Mouse (Mus musculus): ENCODE results near the gene Igfbp2.

Igfbp2 gene

GRCm38 (mm10) chr1:72855729-72856128 is 31.4 kb downstream of the Igfbp2 start:
- no peak for DNase-seq (ENCODE audit: low spot score in 2 of 2)

GRCm38 (mm10) chr1:72856209-72856909 is 32.1 kb downstream of the Igfbp2 start:
- no peak for DNase-seq (ENCODE audit: low spot score in 2 of 2)

GRCm38 (mm10) chr1:72857142-72857541 is 32.8 kb downstream of the Igfbp2 start:
- DNase-seq (ENCODE audit: low spot score in 2 of 2): no peak

- no peak for DNase-seq (ENCODE audit: low spot score in 2 of 2)
These were observed 33.3 kb downstream of the Igfbp2 start for GRCm38 (mm10) chr1:72857631-72858030.

GRCm38 (mm10) chr1:72858286-72858685 is 34.0 kb downstream of the Igfbp2 start:
- no peak for DNase-seq (ENCODE audit: low spot score in 2 of 2)

- peak in 1 of 2 experiments; percentile 53 for DNase-seq (ENCODE audit: low spot score in 2 of 2)
These were observed 34.6 kb downstream of the Igfbp2 start for GRCm38 (mm10) chr1:72858874-72859273.

GRCm38 (mm10) chr1:72859963-72860362 is 35.7 kb downstream of the Igfbp2 start:
- DNase-seq (ENCODE audit: low spot score in 2 of 2): no peak

GRCm38 (mm10) chr1:72860502-72860901 is 36.2 kb downstream of the Igfbp2 start:
- DNase-seq (ENCODE audit: low spot score in 2 of 2): no peak

GRCm38 (mm10) chr1:72861702-72862101 is 37.4 kb downstream of the Igfbp2 start:
- DNase-seq (ENCODE audit: low spot score in 2 of 2): no peak

GRCm38 (mm10) chr1:72862248-72862647 is 37.9 kb downstream of the Igfbp2 start:
- DNase-seq (ENCODE audit: low spot score in 2 of 2): no peak

GRCm38 (mm10) chr1:72863692-72864091 is 39.4 kb downstream of the Igfbp2 start:
- DNase-seq (ENCODE audit: low spot score in 2 of 2): no peak

- no peak for DNase-seq (ENCODE audit: low spot score in 2 of 2)
These were observed 40.0 kb downstream of the Igfbp2 start for GRCm38 (mm10) chr1:72864272-72864671.

GRCm38 (mm10) chr1:72865900-72866299 is 41.6 kb downstream of the Igfbp2 start:
- DNase-seq (ENCODE audit: low spot score in 2 of 2): peak; percentile 74 to 90

- DNase-seq (ENCODE audit: low spot score in 2 of 2): no peak
These were observed 42.1 kb downstream of the Igfbp2 start for GRCm38 (mm10) chr1:72866417-72866816.

- no peak for DNase-seq (ENCODE audit: low spot score in 2 of 2)
These were observed 43.0 kb downstream of the Igfbp2 start for GRCm38 (mm10) chr1:72867346-72867745.

- no peak for DNase-seq (ENCODE audit: low spot score in 2 of 2)
These were observed 44.3 kb downstream of the Igfbp2 start for GRCm38 (mm10) chr1:72868429-72869215.

- no peak for DNase-seq (ENCODE audit: low spot score in 2 of 2)
These were observed 45.0 kb downstream of the Igfbp2 start for GRCm38 (mm10) chr1:72869275-72869674.

GRCm38 (mm10) chr1:72869681-72870614 is 45.6 kb downstream of the Igfbp2 start:
- DNase-seq (ENCODE audit: low spot score in 2 of 2): peak; percentile 72 to 75

- peak; percentile 97 for DNase-seq (ENCODE audit: low spot score in 2 of 2)
These were observed 46.5 kb downstream of the Igfbp2 start for GRCm38 (mm10) chr1:72870615-72871336.

- DNase-seq (ENCODE audit: low spot score in 2 of 2): no peak
These were observed 47.0 kb downstream of the Igfbp2 start for GRCm38 (mm10) chr1:72871337-72871696.

GRCm38 (mm10) chr1:72871697-72872411 is 47.6 kb downstream of the Igfbp2 start:
- DNase-seq (ENCODE audit: low spot score in 2 of 2): peak; percentile 83 to 88

All from right cerebral cortex, postnatal 10 days (tissue).